Mouse (Mus musculus) kidney, adult 2 months (tissue): ENCODE measurements around the gene Tmem80. TPM values are rescaled to one million over a fixed set of nuclear protein-coding genes. Genes with fewer than 3 reads are reported as not detected.

ENCODE experiments used
- DNase-seq: peaks from one replicate; pipeline ENCODE4 v3.0.0; 2021
- H3K27ac ChIP-seq: fragments of 200-500 bp; 2 replicates; pipeline ENCODE4 v1.5.1; 2012; ENCODE audit warnings: low read depth, low read length, control low read depth, inconsistent platforms; ENCODE audit not compliant: insufficient read depth
- H3K27me3 ChIP-seq: fragments of 200-500 bp; replicated peaks from 2 replicates; pipeline ENCODE4 v1.6.1; 2012; ENCODE audit warnings: mild to moderate bottlenecking, moderate library complexity, low read length, inconsistent platforms; ENCODE audit not compliant: control insufficient read depth, insufficient read depth
- H3K36me3 ChIP-seq: fragments of 200-500 bp; 2 replicates; pipeline ENCODE4 v1.6.1; 2012; ENCODE audit warnings: mild to moderate bottlenecking, moderate library complexity, low read length, inconsistent platforms; ENCODE audit not compliant: control insufficient read depth, insufficient read depth
- H3K4me1 ChIP-seq: fragments of 200-500 bp; 2 replicates; pipeline ENCODE4 v1.6.1; 2011; ENCODE audit warnings: low read length; ENCODE audit not compliant: control insufficient read depth, insufficient read depth
- H3K4me3 ChIP-seq: fragments of 200-500 bp; 2 replicates; pipeline ENCODE4 v1.5.1; 2011; ENCODE audit warnings: mild to moderate bottlenecking, low read depth, low read length, control low read depth; ENCODE audit not compliant: insufficient read depth
- CTCF ChIP-seq: fragments of 200-500 bp; conservative IDR thresholded peaks from 2 replicates; pipeline ENCODE4 v1.5.1; 2011; ENCODE audit warnings: low read depth, mild to moderate bottlenecking, control low read depth, low read length, moderate library complexity, mixed read lengths; ENCODE audit not compliant: insufficient read depth, insufficient read length
- POLR2A ChIP-seq: fragments of 200-500 bp; IDR thresholded peaks from one replicate; pipeline ENCODE4 v1.6.1; 2011; ENCODE audit warnings: low read depth, low read length, control low read depth
- WGBS: fragments of 180-500 bp; shearing (Covaris S2); methylation state at CpG from one replicate; pipeline ENCODE4 v1.1.7; 2018; 5-methylcytosine and 5-hydroxymethylcytosine counted together
- polyA plus RNA-seq: library from polyadenylated mRNA; depleted of rRNA; stranded (reverse); fragments of >200 nt; gene quantifications from 2 replicates; pipeline ENCODE4 v1.2.3, GENCODE M21; 2012

The Tmem80 gene
- polyA plus RNA-seq, 1 experiment = 53.7 TPM

DNA sequence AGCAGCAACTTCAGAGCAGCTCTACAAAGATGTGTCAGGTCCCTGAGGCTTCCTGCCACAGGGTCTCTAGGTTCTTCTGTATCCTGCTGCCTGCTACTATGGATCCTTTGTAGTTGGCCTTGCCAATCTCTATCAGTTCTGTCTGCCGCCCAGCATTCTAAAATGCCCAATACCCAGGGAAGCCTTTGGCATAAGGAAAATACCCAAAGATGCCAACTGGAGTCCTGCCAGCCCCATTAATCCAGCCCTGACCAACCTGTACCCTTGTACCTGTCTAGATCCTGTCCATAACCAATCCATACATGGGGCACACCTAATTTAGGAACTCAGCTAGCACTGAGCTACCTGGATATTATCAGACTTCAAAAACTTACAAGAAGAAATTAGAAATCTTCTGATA is 2.9 kb upstream of the Tmem80 start:
- 41% methylated on average over 1 of the region's 1 CpGs for WGBS
- peak; percentile 57 for DNase-seq

DNA sequence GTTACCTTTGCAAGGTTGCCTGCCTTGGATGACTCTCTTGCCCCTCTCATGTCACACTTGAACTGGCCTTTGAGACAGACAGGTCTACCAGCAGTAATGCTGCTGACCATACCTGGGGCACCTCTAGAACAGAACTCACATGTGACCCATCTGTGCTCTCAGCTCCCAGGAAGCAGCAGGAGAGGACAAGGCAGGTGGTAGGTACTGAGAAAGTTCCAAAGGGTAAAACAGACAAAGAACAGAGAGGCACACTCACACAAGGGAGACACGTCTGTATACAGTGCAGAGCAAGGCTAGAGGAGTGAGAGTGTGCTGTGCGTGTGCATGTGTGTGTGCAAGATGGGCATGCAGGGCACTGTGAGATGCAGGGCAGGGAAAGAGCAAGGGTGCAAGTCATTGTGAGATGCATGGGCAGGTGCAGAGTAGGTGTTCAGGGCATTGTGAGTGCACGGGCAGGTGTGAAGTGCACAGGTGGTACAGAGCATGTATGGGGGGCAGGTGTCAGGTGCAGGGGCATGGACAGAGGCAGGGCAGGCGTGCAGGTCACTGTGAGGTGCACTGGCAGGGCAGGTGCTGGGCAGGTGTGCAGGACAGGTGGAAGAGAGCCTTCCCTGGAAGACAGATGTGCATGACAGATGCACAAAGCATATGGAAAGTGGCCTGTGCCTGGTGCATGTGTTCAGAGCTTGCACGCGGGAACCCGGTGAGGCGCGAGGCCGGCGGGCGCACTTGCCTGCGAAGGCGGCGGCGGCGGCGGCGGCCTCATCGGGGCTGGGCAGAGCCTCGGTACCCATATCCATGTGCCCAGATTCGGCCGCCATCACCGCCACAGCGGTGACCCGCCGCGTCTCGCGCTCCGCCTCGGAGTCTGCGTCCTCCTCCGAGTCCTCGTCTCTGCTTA is 743 bp upstream of the Tmem80 start:
- Histone ChIP-seq H3K27me3 (no peaks in the 10 kb centered on the region), H3K4me1 (peaks cover 17% of the 10 kb centered on the region), H3K27ac (peak overlapping the region; percentile 52; the same call in 1 of the 2 replicates), H3K36me3 (no peaks in the 10 kb centered on the region), H3K4me3 (peak overlapping the region; percentile 56)
- TF ChIP-seq CTCF (no peak), POLR2A (no peak)
- DNase-seq = peak; percentile 22
- 4% methylated on average over 35 of the region's 35 CpGs for WGBS

More for the DNA sequence above, 2.9 kb upstream of the Tmem80 start:
- Histone ChIP-seq H3K4me3 (no peak overlapping the region), H3K4me1 (peaks cover 17% of the 10 kb centered on the region), H3K27me3 (no peaks in the 10 kb centered on the region), H3K36me3 (peaks cover 4% of the 10 kb centered on the region; the same call in 1 of the 2 replicates), H3K27ac (no peak overlapping the region)
- TF ChIP-seq POLR2A (no peak), CTCF (no peak)

DNA sequence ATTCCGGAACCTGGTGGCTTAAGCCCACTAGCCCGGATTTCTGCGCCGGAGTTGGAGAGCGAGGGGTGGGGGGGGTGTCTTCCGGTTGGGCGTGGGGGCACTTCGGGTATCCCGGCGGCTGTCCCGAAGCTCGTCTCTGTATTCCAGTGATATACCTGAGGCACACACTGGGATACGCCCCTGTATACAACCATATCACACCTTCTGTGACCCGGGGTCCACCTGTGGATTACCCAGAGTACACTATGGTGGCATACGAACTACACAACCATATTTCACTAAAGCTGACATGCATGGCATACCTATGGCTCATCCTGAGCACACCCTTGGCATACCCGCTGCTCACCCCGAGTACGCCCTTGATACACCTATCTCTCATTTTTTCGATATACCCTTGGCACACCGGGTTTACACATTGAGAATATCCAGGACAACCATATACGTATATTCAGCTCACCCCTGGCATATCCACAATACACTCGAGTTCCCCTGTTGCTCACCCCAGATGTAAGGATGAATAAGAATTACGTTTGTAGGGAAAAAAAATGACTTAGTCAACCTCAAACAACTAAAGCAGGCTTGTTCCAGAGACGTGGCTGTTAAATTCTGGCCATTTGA is 943 bp downstream of the Tmem80 start:
- H3K27me3 ChIP-seq = no peaks in the 10 kb centered on the region
- no peak for DNase-seq
- TF ChIP-seq POLR2A (no peak), CTCF (no peak)
- peaks cover 20% of the 10 kb centered on the region for H3K4me1 ChIP-seq
- no peaks in the 10 kb centered on the region for H3K36me3 ChIP-seq
- H3K27ac ChIP-seq = peak overlapping the region; percentile 87
- WGBS = 9% methylated on average over 24 of the region's 24 CpGs
- peak overlapping the region; percentile 72 for H3K4me3 ChIP-seq

DNA sequence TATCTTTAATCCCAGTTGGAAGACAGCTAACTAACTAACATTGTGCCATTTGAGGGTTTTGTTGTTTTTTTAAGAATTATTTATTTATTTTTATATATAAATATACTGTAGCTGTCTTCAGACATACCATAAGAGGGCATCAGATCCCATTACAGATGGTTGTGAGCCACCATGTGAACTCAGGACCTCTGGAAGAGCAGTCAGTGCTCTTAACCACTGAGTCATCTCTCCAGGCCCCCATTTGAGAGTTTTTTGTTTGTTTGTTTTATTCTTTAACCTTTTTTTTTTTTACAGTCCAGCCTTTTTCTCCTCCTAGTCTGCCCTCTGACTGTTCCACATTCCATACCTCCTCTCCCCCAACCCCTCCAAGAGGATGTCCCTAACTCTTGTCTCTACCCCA is 3.2 kb downstream of the Tmem80 start:
- TF ChIP-seq POLR2A (no peak), CTCF (no peak)
- H3K27me3 ChIP-seq = no peaks in the 10 kb centered on the region

DNA sequence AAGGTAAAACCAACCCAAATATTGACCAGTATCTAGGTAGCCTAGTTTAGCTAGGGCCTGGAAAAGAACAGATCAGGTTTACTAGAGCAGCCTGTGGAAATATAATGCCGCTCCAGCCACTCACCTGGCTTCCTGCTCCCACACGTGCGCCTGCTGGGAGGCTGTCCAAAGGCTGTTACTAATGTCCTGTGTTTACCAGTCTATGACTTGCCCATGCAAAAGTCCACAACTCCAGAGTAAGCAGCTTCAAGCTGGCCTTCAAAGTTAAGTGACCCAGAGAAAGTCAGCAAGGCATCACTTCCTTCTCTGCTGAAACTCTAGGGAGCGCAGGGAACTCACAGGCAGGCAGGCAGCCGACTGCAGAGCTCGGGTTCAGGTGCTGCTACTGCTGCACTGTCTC is 4.5 kb downstream of the Tmem80 start:
- 29% methylated on average over 6 of the region's 6 CpGs for WGBS
- peak; percentile 94 for DNase-seq
- no peak; the same call in 1 of the 2 replicates for TF ChIP-seq CTCF
- no peak for TF ChIP-seq POLR2A
- H3K4me1 ChIP-seq = peaks cover 13% of the 10 kb centered on the region
- no peaks in the 10 kb centered on the region for H3K36me3 ChIP-seq
- peak overlapping the region; percentile 62 for H3K27ac ChIP-seq
- H3K27me3 ChIP-seq = no peaks in the 10 kb centered on the region
- no peak overlapping the region for H3K4me3 ChIP-seq

More for the DNA sequence above, 3.2 kb downstream of the Tmem80 start:
- no peak for DNase-seq
- Histone ChIP-seq H3K27ac (no peak overlapping the region), H3K4me1 (peaks cover 23% of the 10 kb centered on the region), H3K36me3 (no peaks in the 10 kb centered on the region), H3K4me3 (no peak overlapping the region)

DNA sequence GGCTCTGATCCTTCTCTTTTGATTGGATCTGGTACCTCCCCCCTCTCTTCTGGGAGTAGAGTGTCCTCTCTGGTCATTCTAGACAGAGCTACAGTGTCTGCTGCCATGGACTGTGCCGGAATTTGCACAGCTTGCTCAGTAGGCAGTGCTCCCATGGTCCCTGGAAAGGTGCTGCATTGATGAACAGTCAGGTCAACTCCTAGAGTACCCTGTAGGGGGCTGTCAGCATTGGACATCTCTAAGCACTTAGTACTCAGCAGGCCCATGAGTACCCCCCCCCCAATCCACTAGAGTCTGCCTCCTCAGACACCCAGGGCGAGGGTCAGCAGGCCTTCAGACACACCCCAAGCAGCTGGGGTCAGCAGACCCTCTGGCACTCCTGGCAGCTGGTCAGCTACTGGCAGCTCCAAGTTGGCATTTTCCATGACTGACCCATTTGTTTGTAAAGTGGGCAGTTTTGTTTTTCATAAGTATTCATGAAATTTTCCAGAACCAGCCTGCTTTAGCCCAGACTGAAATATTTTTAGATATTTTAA is 7.6 kb downstream of the Tmem80 start:
- H3K36me3 ChIP-seq = no peaks in the 10 kb centered on the region
- H3K27me3 ChIP-seq = no peaks in the 10 kb centered on the region
- peak; percentile 38 for DNase-seq
- no peak overlapping the region for H3K4me3 ChIP-seq
- TF ChIP-seq POLR2A (no peak), CTCF (no peak)
- WGBS = 60% methylated on average over 2 of the region's 2 CpGs
- no peak overlapping the region for H3K27ac ChIP-seq
- peaks cover 25% of the 10 kb centered on the region for H3K4me1 ChIP-seq

DNA sequence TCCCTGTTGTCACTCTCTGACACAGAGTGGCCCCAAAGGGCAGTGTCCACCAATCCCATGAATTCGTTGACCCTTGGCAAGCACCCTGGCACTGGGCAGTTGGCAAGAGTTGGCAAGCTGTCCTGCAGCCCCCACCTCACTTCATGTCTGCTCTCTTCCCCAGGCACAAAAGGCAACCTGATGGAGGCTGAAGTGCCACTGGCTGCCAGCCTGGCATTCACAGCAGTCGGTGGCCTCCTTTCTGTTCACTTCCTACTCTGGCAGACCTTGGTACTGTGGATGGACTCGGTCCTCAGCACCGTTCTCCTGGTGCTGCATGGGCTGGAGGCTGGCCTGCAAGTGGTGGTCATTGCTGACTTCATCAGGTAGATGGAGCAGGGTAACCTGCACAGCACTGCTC is 8.1 kb downstream of the Tmem80 start:
- Histone ChIP-seq H3K27ac (no peak overlapping the region), H3K4me1 (peaks cover 25% of the 10 kb centered on the region), H3K36me3 (no peaks in the 10 kb centered on the region), H3K27me3 (no peaks in the 10 kb centered on the region), H3K4me3 (no peak overlapping the region)
- TF ChIP-seq POLR2A (no peak), CTCF (no peak)
- no peak for DNase-seq
- 50% methylated on average over 4 of the region's 4 CpGs for WGBS
